Mouse (Mus musculus) neural tube, embryonic 11.5 days (tissue): Measurements from ENCODE around the gene Ppp1r9a. TPM values are rescaled to one million over a fixed set of nuclear protein-coding genes. Genes with fewer than 3 reads are reported as not detected.

ENCODE experiments used
- ATAC-seq: fragments of 200-750 bp; cut with Nextera tagmentation; 2 replicates; pipeline ENCODE4 v1.8.0; 2017; ENCODE audit warnings: moderate number of reproducible peaks, mild to moderate bottlenecking, moderate TSS enrichment, moderate library complexity; ENCODE audit not compliant: insufficient read depth, low FRiP score, low TSS enrichment
- DNase-seq: peaks from one replicate; pipeline ENCODE4 v3.0.0-alpha.2; 2015; ENCODE audit warnings: low spot score
- H3K27ac ChIP-seq: fragments of 300-500 bp; sonication (generic); 2 replicates; pipeline ENCODE4 v1.5.1; 2014; ENCODE audit warnings: low read depth, mild to moderate bottlenecking, low read length
- H3K27me3 ChIP-seq: fragments of 300-500 bp; sonication (generic); 2 replicates; pipeline ENCODE4 v1.6.1; 2014; ENCODE audit warnings: mild to moderate bottlenecking, low read length, mixed read lengths; ENCODE audit not compliant: control insufficient read depth, insufficient read depth
- H3K36me3 ChIP-seq: fragments of 300-500 bp; sonication (generic); 2 replicates; pipeline ENCODE4 v1.6.1; 2014; ENCODE audit warnings: mild to moderate bottlenecking, low read length, moderate library complexity, mixed read lengths; ENCODE audit not compliant: control insufficient read depth, insufficient read depth
- H3K4me1 ChIP-seq: fragments of 300-500 bp; sonication (generic); 2 replicates; pipeline ENCODE4 v1.6.1; 2014; ENCODE audit warnings: low read length, mixed read lengths; ENCODE audit not compliant: control insufficient read depth, insufficient read depth
- H3K4me2 ChIP-seq: fragments of 300-500 bp; sonication (generic); 2 replicates; pipeline ENCODE4 v1.6.1; 2014; ENCODE audit warnings: low read depth, mild to moderate bottlenecking, moderate library complexity
- H3K4me3 ChIP-seq: fragments of 300-500 bp; sonication (generic); 2 replicates; pipeline ENCODE4 v1.5.1; 2014; ENCODE audit warnings: low read depth, low read length
- H3K9ac ChIP-seq: fragments of 300-500 bp; sonication (generic); 2 replicates; pipeline ENCODE4 v1.6.1; 2014; ENCODE audit warnings: mild to moderate bottlenecking, low read length
- H3K9me3 ChIP-seq: fragments of 300-500 bp; sonication (generic); 2 replicates; pipeline ENCODE4 v1.6.1; 2016; ENCODE audit warnings: low read length; ENCODE audit not compliant: control insufficient read depth
- WGBS: fragments of 180-500 bp; shearing (Covaris S2); extraction: QIAGEN DNeasy Blood & Tissue Kit; methylation state at CpG from one replicate; pipeline ENCODE4 v1.1.7; 2014; 5-methylcytosine and 5-hydroxymethylcytosine counted together
- polyA plus RNA-seq: library from polyadenylated mRNA; unstranded; fragments of >200 nt; fragmentation: Nextera tagmentation; extraction: Ambion mirVana; gene quantifications from 2 replicates; pipeline ENCODE4 v1.2.1, GENCODE M21; 2014

Ppp1r9a gene
- polyA plus RNA-seq, 1 experiment from 2014 or later: 16.7 TPM

GRCm38 (mm10) chr6:5074736-5075135 lies 172.0 kb downstream of the Ppp1r9a start:
- Histone ChIP-seq H3K4me3 (no peak overlapping the region), H3K9me3 (no peaks in the 10 kb centered on the region), H3K27ac (no peak overlapping the region), H3K36me3 (no peaks in the 10 kb centered on the region), H3K9ac (no peak overlapping the region), H3K4me2 (no peak overlapping the region), H3K27me3 (no peaks in the 10 kb centered on the region), H3K4me1 (no peaks in the 10 kb centered on the region)
- DNase-seq: no peak
- ATAC-seq: no peak
- WGBS: 75% methylated on average over 3 of the region's 3 CpGs

- 91% methylated on average over 7 of the region's 7 CpGs for WGBS
- ATAC-seq: no peak
- no peak overlapping the region for H3K4me3 ChIP-seq
- no peak overlapping the region for H3K9ac ChIP-seq
- no peaks in the 10 kb centered on the region for H3K9me3 ChIP-seq
- H3K27me3 ChIP-seq: no peaks in the 10 kb centered on the region
- peaks cover 3% of the 10 kb centered on the region; the same call in 1 of the 2 replicates for H3K4me1 ChIP-seq
- H3K27ac ChIP-seq: no peak overlapping the region
- no peaks in the 10 kb centered on the region for H3K36me3 ChIP-seq
- no peak for DNase-seq
- H3K4me2 ChIP-seq: no peak overlapping the region
Observed at GRCm38 (mm10) chr6:5075680-5076079, 173.0 kb downstream of the Ppp1r9a start.

- Histone ChIP-seq H3K4me2 (no peak overlapping the region), H3K4me1 (peaks cover 12% of the 10 kb centered on the region; the same call in 1 of the 2 replicates), H3K4me3 (no peak overlapping the region), H3K9me3 (no peaks in the 10 kb centered on the region), H3K27ac (no peak overlapping the region), H3K36me3 (no peaks in the 10 kb centered on the region), H3K9ac (no peak overlapping the region), H3K27me3 (no peaks in the 10 kb centered on the region)
- no peak for DNase-seq
- no peak for ATAC-seq
- 76% methylated on average over 2 of the region's 2 CpGs for WGBS
Observed at GRCm38 (mm10) chr6:5078009-5078408, 175.3 kb downstream of the Ppp1r9a start.

- no peak overlapping the region for H3K27ac ChIP-seq
- H3K27me3 ChIP-seq: no peaks in the 10 kb centered on the region
- DNase-seq (no peak), ATAC-seq (no peak)
- no peaks in the 10 kb centered on the region for H3K36me3 ChIP-seq
- 96% methylated on average over 1 of the region's 1 CpGs for WGBS
- H3K4me2 ChIP-seq: no peak overlapping the region
- no peak overlapping the region for H3K9ac ChIP-seq
- H3K9me3 ChIP-seq: no peaks in the 10 kb centered on the region
- peaks cover 12% of the 10 kb centered on the region; the same call in 1 of the 2 replicates for H3K4me1 ChIP-seq
- no peak overlapping the region for H3K4me3 ChIP-seq
Observed at GRCm38 (mm10) chr6:5079108-5079507, 176.4 kb downstream of the Ppp1r9a start.

GRCm38 (mm10) chr6:5080094-5080493 lies 177.4 kb downstream of the Ppp1r9a start:
- Histone ChIP-seq H3K9me3 (no peaks in the 10 kb centered on the region), H3K4me1 (peaks cover 12% of the 10 kb centered on the region; the same call in 1 of the 2 replicates), H3K36me3 (no peaks in the 10 kb centered on the region), H3K4me3 (no peak overlapping the region), H3K27ac (0 out of 2 replicates have a peak overlapping the region, but pooled peaks have one; percentile 20), H3K27me3 (no peaks in the 10 kb centered on the region), H3K4me2 (no peak overlapping the region), H3K9ac (no peak overlapping the region)
- WGBS: 64% methylated on average over 5 of the region's 5 CpGs
- DNase-seq (no peak), ATAC-seq (no peak)

- Histone ChIP-seq H3K36me3 (no peaks in the 10 kb centered on the region), H3K4me1 (peaks cover 12% of the 10 kb centered on the region; the same call in 1 of the 2 replicates), H3K4me3 (no peak overlapping the region), H3K9ac (no peak overlapping the region), H3K27ac (no peak overlapping the region), H3K4me2 (no peak overlapping the region), H3K9me3 (no peaks in the 10 kb centered on the region), H3K27me3 (no peaks in the 10 kb centered on the region)
- DNase-seq: no peak
- ATAC-seq: no peak
- 73% methylated on average over 5 of the region's 5 CpGs for WGBS
Observed at GRCm38 (mm10) chr6:5080496-5080895, 177.8 kb downstream of the Ppp1r9a start.

GRCm38 (mm10) chr6:5081099-5081498 lies 178.4 kb downstream of the Ppp1r9a start:
- H3K4me3 ChIP-seq: no peak overlapping the region
- no peaks in the 10 kb centered on the region for H3K27me3 ChIP-seq
- H3K4me2 ChIP-seq: no peak overlapping the region
- DNase-seq (peak; percentile 15), ATAC-seq (no peak)
- no peaks in the 10 kb centered on the region for H3K9me3 ChIP-seq
- no peaks in the 10 kb centered on the region for H3K36me3 ChIP-seq
- H3K27ac ChIP-seq: no peak overlapping the region
- 47% methylated on average over 8 of the region's 8 CpGs for WGBS
- no peak overlapping the region for H3K9ac ChIP-seq
- H3K4me1 ChIP-seq: peaks cover 12% of the 10 kb centered on the region; the same call in 1 of the 2 replicates

GRCm38 (mm10) chr6:5082144-5082543 lies 179.4 kb downstream of the Ppp1r9a start:
- ATAC-seq: no peak
- Histone ChIP-seq H3K9me3 (no peaks in the 10 kb centered on the region), H3K4me3 (no peak overlapping the region), H3K27me3 (no peaks in the 10 kb centered on the region), H3K4me1 (peaks cover 12% of the 10 kb centered on the region; the same call in 1 of the 2 replicates), H3K27ac (no peak overlapping the region), H3K36me3 (no peaks in the 10 kb centered on the region), H3K4me2 (no peak overlapping the region), H3K9ac (no peak overlapping the region)
- DNase-seq: no peak

- Histone ChIP-seq H3K9me3 (no peaks in the 10 kb centered on the region), H3K36me3 (no peaks in the 10 kb centered on the region), H3K27me3 (no peaks in the 10 kb centered on the region), H3K27ac (no peak overlapping the region), H3K9ac (no peak overlapping the region), H3K4me1 (peaks cover 12% of the 10 kb centered on the region; the same call in 1 of the 2 replicates), H3K4me3 (no peak overlapping the region), H3K4me2 (no peak overlapping the region)
- DNase-seq: no peak
- WGBS: 23% methylated on average over 2 of the region's 2 CpGs
- no peak for ATAC-seq
Observed at GRCm38 (mm10) chr6:5082740-5083139, 180.0 kb downstream of the Ppp1r9a start.
